Mouse (Mus musculus): Measurements from ENCODE around the gene Tpp2. TPM values are rescaled to one million over a fixed set of nuclear protein-coding genes. Genes with fewer than 3 reads are reported as not detected.
"Not testable (repeated sequence)": the region's sequence is repeated elsewhere in the genome, so short reads cannot be mapped to it uniquely, and the experiment has no call there.

Gene Tpp2
- total RNA-seq (2021) = 10 to 100 TPM; 39.9 to 40.5 TPM
- long read RNA-seq, experiment 1, full-length matches to known transcripts = 55 of 70 reads
- long read RNA-seq, experiment 1, partial matches to known transcripts = 5 of 70 reads
- long read RNA-seq, experiment 1, other reads (novel, unspliced or antisense) = 10 of 70 reads
- long read RNA-seq, experiment 2, full-length matches to known transcripts = 66 of 78 reads
- long read RNA-seq, experiment 2, partial matches to known transcripts = 4 of 78 reads
- long read RNA-seq, experiment 2, other reads (novel, unspliced or antisense) = 8 of 78 reads

- intact Hi-C loops (cut with DNase I) = loop anchor here (5.0 to 10.0 kb wide), 2 partner anchors 106 to 1861 kb away; partner anchors contain the start of genes Uxs1 and Wdr75
- peak within 1 kb of the TSS; percentile 100 for H3K4me3 ChIP-seq
- peak within 1 kb of the TSS; percentile 97 for H3K27ac ChIP-seq
- peak; percentile 99 for DNase-seq
- no peak for TF ChIP-seq CTCF (IDR thresholded peaks at IDR 0.05)
Observed at GRCm38 (mm10) chr1:43933488-43934415, at the start of gene Tpp2. Gene Tpp2 (plus strand): TSS chr1:43933647.

DNA sequence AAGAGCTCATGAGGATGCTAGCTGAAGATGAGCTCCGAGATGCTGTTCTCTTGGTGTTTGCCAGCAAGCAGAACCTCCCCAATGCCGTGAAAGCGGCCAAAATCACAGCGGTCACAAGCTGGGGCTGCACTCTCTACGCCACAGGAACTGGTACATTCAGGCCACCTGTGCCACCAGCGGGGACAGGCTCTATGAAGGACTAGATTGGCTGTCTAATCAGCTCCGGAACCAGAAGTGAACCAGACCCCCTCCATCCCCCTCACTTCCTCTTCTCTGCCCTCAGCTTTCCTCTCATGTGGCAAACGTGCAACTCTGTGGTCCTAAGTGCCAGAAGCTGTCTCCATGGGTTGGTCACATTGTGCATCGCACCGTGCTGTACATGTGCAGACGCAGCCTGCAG is 45.1 kb upstream of the Tpp2 start:
- H3K4me3 ChIP-seq; H3K27ac ChIP-seq; DNase-seq; intact Hi-C loops (cut with DNase I): not testable (repeated sequence)

DNA sequence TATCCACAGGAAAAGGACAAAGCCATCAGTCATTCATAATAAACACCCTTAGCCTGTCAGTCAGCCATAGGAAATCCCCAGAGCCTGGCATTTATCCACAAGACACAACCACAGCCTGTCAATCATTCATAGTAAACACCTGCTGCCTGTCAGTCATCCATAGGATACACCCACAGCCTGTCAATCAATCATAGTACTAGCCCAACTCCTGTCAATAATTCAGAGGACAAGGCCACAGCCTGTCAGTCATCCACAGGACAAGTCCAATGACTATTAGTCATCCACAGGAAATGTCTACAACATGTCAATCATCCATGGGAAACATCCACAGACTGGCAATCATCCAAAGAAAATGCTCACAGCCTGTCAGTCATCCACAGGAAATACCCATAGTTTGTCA is 37.7 kb upstream of the Tpp2 start:
- Histone ChIP-seq H3K27ac (no peak overlapping the region), H3K4me3 (no peak overlapping the region)
- intact Hi-C loops (cut with DNase I) = loop anchor here (5.0 kb wide), 1 partner anchor 133 kb away; no protein-coding TSS in a partner anchor
- no peak for DNase-seq
- TF ChIP-seq CTCF (IDR thresholded peaks at IDR 0.05) = no peak

GRCm38 (mm10) chr1:43897131-43897530 is 36.3 kb upstream of the Tpp2 start:
- DNase-seq = no peak
- intact Hi-C loops (cut with DNase I) = loop anchor here (5.0 kb wide), 1 partner anchor 135 kb away; no protein-coding TSS in a partner anchor
- no peak for TF ChIP-seq CTCF (IDR thresholded peaks at IDR 0.05)
- Histone ChIP-seq H3K4me3 (no peak overlapping the region), H3K27ac (no peak overlapping the region)

DNA sequence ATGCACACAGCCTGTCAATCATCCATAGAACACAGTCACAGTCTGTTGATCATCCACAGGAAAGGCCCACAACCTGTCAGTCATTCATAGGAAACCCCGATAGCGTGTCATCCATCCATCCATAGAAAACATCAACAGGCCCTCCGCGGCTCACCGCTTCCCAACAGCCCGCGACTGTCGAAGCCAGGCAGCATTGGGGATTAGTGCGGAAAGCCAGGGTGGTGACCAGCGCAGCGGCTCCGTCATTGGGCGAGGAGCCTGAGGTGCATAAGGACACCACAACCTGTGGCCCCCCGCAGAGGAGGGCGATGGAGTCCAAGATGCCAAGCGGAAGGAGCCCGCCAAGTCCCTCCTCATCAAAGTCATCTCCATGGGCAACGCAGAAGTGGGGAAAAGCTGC is 35.5 kb upstream of the Tpp2 start:
- H3K4me3 ChIP-seq = no peak overlapping the region
- H3K27ac ChIP-seq = no peak overlapping the region
- no peak for TF ChIP-seq CTCF (IDR thresholded peaks at IDR 0.05)
- intact Hi-C loops (cut with DNase I) = loop anchor here (5.0 kb wide), 1 partner anchor 136 kb away; no protein-coding TSS in a partner anchor
- no peak for DNase-seq

- intact Hi-C loops (cut with DNase I) = loop anchor here (5.0 kb wide), 1 partner anchor 137 kb away; no protein-coding TSS in a partner anchor
- no peak overlapping the region; the same call in 1 of the 2 replicates for H3K4me3 ChIP-seq
Observed at GRCm38 (mm10) chr1:43898991-43899714, 34.3 kb upstream of the Tpp2 start.

GRCm38 (mm10) chr1:43902417-43902816 is 31.0 kb upstream of the Tpp2 start:
- Histone ChIP-seq H3K4me3 (no peak overlapping the region), H3K27ac (no peak overlapping the region)
- DNase-seq = no peak
- no peak for TF ChIP-seq CTCF (IDR thresholded peaks at IDR 0.05)
- intact Hi-C loops (cut with DNase I) = loop anchor here (2.0 kb wide), 2 partner anchors 138 to 162 kb away; no protein-coding TSS in a partner anchor

More at GRCm38 (mm10) chr1:43898991-43899714, 34.3 kb upstream of the Tpp2 start:
- peak; percentile 63 for DNase-seq
- H3K27ac ChIP-seq = no peak overlapping the region
- TF ChIP-seq CTCF (IDR thresholded peaks at IDR 0.05) = peak; percentile 82

GRCm38 (mm10) chr1:43902855-43903254 is 30.6 kb upstream of the Tpp2 start:
- Histone ChIP-seq H3K27ac (no peak overlapping the region), H3K4me3 (no peak overlapping the region)
- TF ChIP-seq CTCF (IDR thresholded peaks at IDR 0.05) = peak; percentile 72
- intact Hi-C loops (cut with DNase I) = loop anchor here (2.0 kb wide), 2 partner anchors 138 to 162 kb away; no protein-coding TSS in a partner anchor
- no peak for DNase-seq

DNA sequence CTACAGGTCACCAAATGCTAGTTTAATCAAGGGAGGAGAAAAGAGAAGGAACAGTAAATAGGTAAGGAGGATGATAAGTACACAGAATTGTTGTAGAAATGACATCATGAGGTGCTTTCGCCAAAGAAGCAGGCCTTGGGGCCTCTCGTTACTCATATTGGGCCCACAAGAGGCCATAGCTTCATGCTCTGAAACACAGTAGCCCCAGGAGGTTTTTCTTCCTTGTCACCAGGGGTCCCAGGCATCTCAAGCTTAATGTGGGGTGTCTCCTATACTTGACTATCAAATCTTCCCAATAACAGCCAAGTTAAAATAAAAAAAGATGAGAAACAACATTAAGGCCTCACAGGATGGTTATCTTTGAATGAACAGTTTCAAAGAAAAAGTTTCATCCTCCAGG is 18.0 kb upstream of the Tpp2 start:
- intact Hi-C loops (cut with DNase I) = no loop called here

DNA sequence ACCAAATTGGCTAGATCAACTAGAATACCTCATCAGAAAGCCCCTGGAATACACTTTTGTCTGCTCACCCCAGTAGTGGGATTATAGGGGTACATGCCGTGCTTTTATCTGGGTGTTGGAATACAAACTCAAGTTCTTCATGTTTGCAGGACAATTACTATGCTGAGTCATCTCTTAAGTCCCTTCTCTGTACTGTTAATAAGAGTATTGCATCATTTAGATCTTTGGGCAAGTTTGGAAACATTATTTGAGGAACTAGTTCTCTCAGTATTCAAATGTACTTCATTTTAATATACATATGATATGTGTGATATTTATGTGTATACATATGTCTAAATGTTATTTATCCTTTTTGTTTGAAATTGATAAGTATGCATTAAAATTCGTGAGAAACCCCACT is 16.6 kb upstream of the Tpp2 start:
- Histone ChIP-seq H3K4me3 (no peak overlapping the region), H3K27ac (no peak overlapping the region)
- TF ChIP-seq CTCF (IDR thresholded peaks at IDR 0.05) = no peak
- intact Hi-C loops (cut with DNase I) = no loop called here
- DNase-seq = no peak

More for the DNA sequence above, 18.0 kb upstream of the Tpp2 start:
- no peak overlapping the region for H3K27ac ChIP-seq
- DNase-seq = no peak
- no peak overlapping the region; the same call in 1 of the 2 replicates for H3K4me3 ChIP-seq
- no peak for TF ChIP-seq CTCF (IDR thresholded peaks at IDR 0.05)

- intact Hi-C loops (cut with DNase I) = loop anchor here (5.0 to 10.0 kb wide), 2 partner anchors 107 to 1860 kb away; partner anchors contain the start of genes Uxs1 and Wdr75
- no peak for TF ChIP-seq CTCF (IDR thresholded peaks at IDR 0.05)
- DNase-seq = no peak
- Histone ChIP-seq H3K27ac (peak overlapping the region; percentile 97), H3K4me3 (peak overlapping the region; percentile 100)
Observed at GRCm38 (mm10) chr1:43934416-43934810, 966 bp downstream of the Tpp2 start.

DNA sequence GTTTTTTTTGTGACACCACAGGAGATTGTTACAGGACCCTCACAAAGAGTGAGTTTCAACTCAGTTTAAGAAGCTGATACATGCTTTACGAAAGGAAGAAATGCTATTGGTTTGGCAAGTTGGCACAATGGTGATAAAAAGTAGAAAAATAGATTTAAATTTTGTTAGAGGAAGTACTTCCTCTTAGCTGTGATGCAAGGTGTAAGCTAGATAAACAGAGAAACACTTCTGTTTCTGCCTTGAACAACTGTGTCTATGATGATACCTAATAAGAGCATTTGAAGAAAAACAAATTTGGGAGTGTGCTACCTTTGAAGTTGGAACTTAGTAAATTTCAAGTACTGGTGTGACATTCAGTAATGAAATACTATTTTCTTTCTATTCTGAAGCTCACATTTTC is 5.9 kb downstream of the Tpp2 start:
- intact Hi-C loops (cut with DNase I) = loop anchor here (10.0 kb wide), 1 partner anchor 1855 kb away; the partner anchor contains the start of gene Wdr75

More for the DNA sequence above, 5.9 kb downstream of the Tpp2 start:
- TF ChIP-seq CTCF (IDR thresholded peaks at IDR 0.05) = no peak
- Histone ChIP-seq H3K4me3 (no peak overlapping the region), H3K27ac (no peak overlapping the region)
- no peak for DNase-seq
